Mouse (Mus musculus): Measurements from ENCODE around the gene Tnp2. TPM values are rescaled to one million over a fixed set of nuclear protein-coding genes. Genes with fewer than 3 reads are reported as not detected.
A peak's percentile ranks its signal among the peaks of the same experiment; 100 is the strongest.

Gene Tnp2
- total RNA-seq, 2 experiments from 2014 or later = not detected

DNA sequence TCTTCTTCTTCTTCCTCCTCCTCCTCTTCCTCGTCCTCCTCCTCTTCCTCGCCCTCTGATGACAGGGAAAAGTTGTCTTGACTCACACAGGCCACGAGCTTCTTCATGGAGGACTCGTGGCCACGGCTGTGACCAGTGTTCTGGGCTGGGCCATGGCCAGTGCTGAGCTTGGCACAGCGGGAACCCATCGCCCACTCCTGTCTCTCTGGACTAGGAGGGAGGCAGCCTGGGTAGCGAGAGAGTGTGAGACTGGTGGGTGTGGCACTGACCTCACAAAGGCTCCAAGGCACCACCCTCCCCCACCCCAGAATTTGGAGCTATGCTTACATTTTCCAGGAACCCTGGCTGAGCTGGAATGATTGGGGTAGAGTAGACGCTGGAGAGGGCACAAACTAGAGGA is 2.2 kb upstream of the Tnp2 start, which contains the start of gene Prm3:
Prm3 (minus strand) TSS at position 213 of the 400 bp plus-strand sequence.
- DNase-seq (ENCODE audit: extremely low spot score in 1 of 2, low spot score in 1 of 2) = no peak

DNA sequence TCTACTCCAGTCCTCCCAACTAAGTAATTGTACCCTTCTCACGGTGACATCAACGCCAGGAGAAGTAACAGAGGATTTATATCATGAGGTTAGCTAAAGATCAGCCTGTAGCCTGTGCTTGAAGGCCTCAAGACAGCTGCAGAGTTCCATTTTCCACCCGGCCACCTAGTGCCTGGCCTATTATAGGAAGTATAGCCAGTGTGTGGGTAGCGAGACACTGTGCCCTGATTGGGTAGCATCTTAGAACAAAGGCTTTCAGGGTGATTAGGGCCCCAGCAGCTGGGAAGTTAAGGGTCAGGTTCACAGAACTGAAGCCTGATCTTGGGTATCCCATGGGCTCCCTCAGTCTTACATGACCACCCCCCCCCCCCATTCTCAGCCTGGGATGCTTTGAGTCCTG is 406 bp upstream of the Tnp2 start:
- DNase-seq (ENCODE audit: extremely low spot score in 1 of 2, low spot score in 1 of 2) = no peak

DNA sequence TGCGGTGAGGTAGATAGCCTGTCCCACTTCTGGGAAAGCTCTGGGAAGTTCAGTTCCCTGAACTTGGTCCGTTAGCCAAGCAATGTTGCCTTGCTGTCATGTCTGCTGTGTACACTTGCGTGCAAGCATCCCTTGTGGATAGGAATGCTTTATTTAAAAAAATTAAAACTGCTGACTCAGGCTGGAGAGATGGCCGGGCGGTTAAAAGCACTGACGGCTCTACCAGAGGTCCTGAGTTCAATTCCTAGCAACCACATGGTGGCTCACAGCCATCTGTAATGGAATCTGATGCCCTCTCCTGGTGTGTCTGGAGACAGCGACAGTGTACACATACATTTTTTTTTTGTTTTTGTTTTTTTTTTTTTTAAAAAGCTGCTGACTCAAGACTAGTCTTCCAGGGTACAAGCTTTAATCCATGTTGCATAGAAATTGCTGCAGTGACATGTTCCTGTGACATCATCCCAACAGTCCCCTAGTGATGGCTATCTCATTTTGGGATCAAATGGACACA is 857 bp downstream of the Tnp2 start:
- DNase-seq (ENCODE audit: extremely low spot score in 1 of 2, low spot score in 1 of 2) = no peak

- no peak for DNase-seq (ENCODE audit: extremely low spot score in 1 of 2, low spot score in 1 of 2)
Observed at GRCm38 (mm10) chr16:10786782-10787547, 1.5 kb downstream of the Tnp2 start.

- peak; percentile 48 to 71 for DNase-seq (ENCODE audit: extremely low spot score in 1 of 2, low spot score in 1 of 2)
Observed at GRCm38 (mm10) chr16:10786288-10786687, 2.2 kb downstream of the Tnp2 start.

GRCm38 (mm10) chr16:10785371-10786231 is 2.9 kb downstream of the Tnp2 start, which contains the start of gene Socs1:
Gene Socs1, minus strand, starts transcription at chr16:10785536.
- DNase-seq (ENCODE audit: extremely low spot score in 1 of 2, low spot score in 1 of 2) = peak; percentile 54 to 57

DNA sequence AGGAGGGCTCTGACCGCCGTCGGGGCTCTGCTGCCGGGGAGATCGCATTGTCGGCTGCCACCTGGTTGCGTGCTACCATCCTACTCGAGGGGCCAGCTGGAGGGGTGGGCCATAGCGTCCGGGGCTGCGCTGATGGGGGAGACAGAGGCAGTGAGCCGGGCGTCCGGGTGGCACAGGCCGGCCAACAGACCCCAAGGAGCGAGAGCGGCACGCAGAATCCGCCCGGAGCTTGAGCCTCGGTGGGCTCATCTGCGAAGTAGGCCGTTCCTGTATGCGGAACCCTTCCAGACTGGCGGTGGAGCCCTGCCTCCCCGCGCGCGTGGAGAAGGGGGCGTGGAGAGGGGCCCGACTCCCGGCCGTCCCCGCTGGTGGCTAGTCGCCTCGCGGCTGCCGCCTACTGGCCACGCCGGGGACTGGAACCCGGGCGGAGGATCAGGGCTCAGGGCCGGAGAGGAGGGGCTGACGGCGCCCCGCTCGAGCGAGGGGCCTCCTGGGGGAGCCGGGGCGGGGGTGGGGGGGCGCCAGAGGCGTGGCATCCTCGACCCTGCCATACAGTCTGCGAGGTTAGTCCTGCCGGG is 3.6 kb downstream of the Tnp2 start:
- DNase-seq (ENCODE audit: extremely low spot score in 1 of 2, low spot score in 1 of 2) = peak; percentile 85 to 91

- peak; percentile 17 for DNase-seq (ENCODE audit: extremely low spot score in 1 of 2, low spot score in 1 of 2)
Observed at GRCm38 (mm10) chr16:10783883-10784792, 4.3 kb downstream of the Tnp2 start.

DNA sequence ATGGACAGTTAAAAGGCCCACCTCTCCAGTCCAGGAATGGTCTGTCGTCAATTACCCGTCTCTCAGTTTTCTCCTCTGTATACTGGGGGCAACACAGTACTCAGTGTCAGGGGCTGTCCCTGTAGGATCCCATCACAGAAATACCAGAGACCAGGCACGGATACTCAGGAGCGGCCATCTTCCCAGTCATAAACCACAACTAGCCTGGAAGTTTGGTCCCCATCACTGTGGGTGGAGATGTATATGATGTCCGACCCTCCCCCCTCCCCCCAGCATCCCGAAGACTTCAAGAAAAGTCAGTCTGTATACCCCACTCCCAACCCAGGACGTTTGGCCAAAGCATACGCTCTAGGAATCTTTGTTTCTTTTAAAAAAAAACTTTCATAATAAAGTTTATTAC is 5.0 kb downstream of the Tnp2 start:
- no peak for DNase-seq (ENCODE audit: extremely low spot score in 1 of 2, low spot score in 1 of 2)

- DNase-seq (ENCODE audit: extremely low spot score in 1 of 2, low spot score in 1 of 2) = no peak
Observed at GRCm38 (mm10) chr16:10783152-10783434, 5.4 kb downstream of the Tnp2 start.

GRCm38 (mm10) chr16:10782377-10783151 is 5.9 kb downstream of the Tnp2 start:
- DNase-seq (ENCODE audit: extremely low spot score in 1 of 2, low spot score in 1 of 2) = no peak

DNA sequence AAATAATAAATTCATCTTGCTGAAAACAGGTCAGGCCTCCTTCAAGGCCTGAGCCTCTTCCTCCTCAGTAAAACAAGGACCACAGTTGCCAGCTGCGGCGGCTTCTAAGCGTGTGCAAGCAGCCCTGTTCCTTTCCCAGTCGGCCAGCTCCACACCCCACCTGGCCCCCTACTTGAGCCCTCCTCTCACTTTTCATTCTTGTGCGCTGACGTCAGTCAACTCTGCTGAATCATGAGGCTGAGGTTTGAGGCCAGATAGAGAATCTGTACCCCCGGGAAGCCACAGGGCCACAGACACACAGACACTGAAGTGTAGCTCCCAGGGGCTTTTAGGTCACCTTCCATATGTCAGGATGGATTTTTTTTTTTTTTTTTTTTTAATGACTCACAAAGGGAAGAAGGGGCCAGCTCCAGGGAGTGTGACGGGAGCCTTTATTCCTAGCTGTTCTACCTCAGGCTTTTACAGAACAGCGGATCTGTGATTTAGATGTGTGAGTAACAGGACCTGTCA is 6.5 kb downstream of the Tnp2 start:
- no peak for DNase-seq (ENCODE audit: extremely low spot score in 1 of 2, low spot score in 1 of 2)

DNA sequence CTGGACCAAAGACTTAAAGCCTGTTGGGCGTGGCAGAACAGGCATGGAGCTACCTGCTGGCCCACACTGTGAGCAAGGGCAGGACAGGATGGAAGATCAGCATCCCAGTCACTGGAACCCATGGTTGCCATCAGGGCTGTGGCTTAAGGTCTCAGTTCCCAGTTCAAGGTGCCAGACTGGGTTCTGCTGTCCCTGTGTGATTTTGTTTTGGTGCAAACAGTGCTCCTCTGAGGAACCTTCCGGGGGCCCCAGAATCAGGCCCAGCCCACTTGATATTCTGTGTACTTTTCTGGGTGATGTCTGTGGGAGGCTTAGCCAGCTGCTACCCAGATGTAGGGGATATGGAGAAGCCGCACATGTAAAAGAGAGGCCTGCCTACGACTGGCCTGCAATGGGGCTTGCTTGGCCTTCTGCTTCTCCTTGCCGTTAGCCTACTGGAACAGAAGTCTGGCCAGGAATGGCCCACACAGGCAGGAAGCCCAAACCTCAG is 7.8 kb downstream of the Tnp2 start:
- DNase-seq (ENCODE audit: extremely low spot score in 1 of 2, low spot score in 1 of 2) = no peak

DNA sequence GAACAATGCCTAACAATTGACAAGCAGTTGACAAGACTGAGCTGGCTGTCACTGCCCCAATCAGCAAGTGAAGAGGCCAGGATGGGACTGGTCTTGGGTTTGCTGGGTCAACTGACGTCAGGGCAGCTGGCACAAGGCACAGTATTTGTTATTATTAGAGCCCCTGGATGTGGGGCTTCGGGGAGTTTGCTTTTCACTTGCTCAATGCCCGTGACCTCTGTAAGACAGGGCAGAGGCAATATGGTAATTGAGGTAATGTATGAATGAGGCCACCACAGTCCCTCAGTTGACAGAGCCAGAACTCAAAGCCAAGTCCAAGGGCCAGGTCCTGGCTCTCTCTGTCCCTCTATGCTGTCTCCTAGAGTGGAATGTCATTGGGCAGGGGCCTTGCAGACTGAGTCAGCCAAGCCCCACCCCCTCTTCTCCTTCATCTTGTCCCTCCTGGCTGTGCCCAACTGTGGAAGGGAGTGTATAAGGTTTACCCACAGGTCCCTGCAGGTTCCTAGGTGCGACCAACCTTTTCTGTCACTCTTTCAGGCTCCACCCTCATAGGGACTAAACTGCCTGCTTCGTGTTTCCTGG is 10.8 kb downstream of the Tnp2 start:
- no peak for DNase-seq (ENCODE audit: extremely low spot score in 1 of 2, low spot score in 1 of 2)

DNA sequence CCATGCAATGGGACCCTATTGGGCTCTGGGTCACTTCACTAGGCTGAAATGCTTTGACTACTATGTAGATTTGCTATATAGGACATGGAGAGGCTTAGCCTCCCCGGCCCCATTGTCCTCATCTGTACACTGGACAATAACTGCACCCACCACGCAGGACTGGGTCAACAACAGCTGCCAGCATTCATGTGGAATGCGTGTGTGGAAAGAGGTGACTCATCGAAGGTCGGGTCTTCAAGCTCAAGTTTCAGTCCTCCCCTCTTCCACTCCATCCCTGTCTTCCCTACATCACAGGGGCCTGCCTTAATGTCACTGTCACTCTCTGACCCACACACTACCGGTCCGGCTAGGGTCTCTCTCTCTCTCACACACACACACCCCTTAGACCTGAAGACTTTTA is 12.1 kb downstream of the Tnp2 start:
- no peak for DNase-seq (ENCODE audit: extremely low spot score in 1 of 2, low spot score in 1 of 2)

DNA sequence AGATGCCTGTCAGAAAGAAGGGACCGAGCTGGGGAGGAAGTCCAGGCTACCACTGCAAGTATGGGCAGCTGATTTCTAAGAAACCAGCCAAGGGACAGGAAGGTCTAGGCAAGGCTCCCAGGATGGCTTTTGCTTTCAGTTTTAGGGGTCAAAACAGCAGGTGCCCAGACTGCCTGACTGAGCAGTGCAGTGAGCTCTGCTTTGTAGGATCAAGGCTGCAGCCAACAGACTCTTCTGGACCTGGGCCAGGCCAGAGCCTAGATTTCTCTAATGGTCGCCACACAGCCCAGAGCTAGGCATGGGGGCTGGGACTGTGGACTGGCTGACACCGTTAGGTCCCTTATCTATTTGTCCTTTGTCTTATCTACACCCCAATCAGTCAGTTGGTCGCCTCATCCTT is 13.7 kb downstream of the Tnp2 start:
- DNase-seq (ENCODE audit: extremely low spot score in 1 of 2, low spot score in 1 of 2) = no peak

DNA sequence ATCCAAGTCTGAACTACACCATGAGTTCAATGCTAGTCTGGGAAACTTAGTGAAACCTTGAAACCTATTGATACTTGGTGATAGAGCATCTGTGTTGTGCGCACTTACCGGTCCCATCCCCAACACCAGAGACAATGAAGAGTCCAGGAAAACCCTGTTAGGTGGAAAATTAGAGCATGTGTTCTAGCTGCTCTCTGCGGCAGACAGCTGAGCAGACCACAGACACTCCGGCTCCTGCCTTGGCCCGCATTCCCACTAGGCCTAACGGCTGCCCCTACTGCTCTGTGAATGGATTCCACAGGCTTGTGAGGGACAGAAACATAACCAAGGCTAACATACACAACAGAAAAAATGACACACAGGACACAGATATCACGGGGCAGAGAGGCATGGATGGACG is 14.9 kb downstream of the Tnp2 start:
- DNase-seq (ENCODE audit: extremely low spot score in 1 of 2, low spot score in 1 of 2) = no peak

GRCm38 (mm10) chr16:10771769-10772510 is 16.5 kb downstream of the Tnp2 start:
- DNase-seq (ENCODE audit: extremely low spot score in 1 of 2, low spot score in 1 of 2) = no peak
